Mouse (Mus musculus) kidney, adult 2 months (tissue): ENCODE results near the gene Ptgir. TPM values are rescaled to one million over a fixed set of nuclear protein-coding genes. Genes with fewer than 3 reads are reported as not detected.

ENCODE experiments used
- DNase-seq: peaks from one replicate; pipeline ENCODE4 v3.0.0; 2021
- H3K27ac ChIP-seq: fragments of 200-500 bp; 2 replicates; pipeline ENCODE4 v1.5.1; 2012; ENCODE audit warnings: low read depth, low read length, control low read depth, inconsistent platforms; ENCODE audit not compliant: insufficient read depth
- H3K27me3 ChIP-seq: fragments of 200-500 bp; replicated peaks from 2 replicates; pipeline ENCODE4 v1.6.1; 2012; ENCODE audit warnings: mild to moderate bottlenecking, moderate library complexity, low read length, inconsistent platforms; ENCODE audit not compliant: control insufficient read depth, insufficient read depth
- H3K36me3 ChIP-seq: fragments of 200-500 bp; 2 replicates; pipeline ENCODE4 v1.6.1; 2012; ENCODE audit warnings: mild to moderate bottlenecking, moderate library complexity, low read length, inconsistent platforms; ENCODE audit not compliant: control insufficient read depth, insufficient read depth
- H3K4me1 ChIP-seq: fragments of 200-500 bp; 2 replicates; pipeline ENCODE4 v1.6.1; 2011; ENCODE audit warnings: low read length; ENCODE audit not compliant: control insufficient read depth, insufficient read depth
- H3K4me3 ChIP-seq: fragments of 200-500 bp; 2 replicates; pipeline ENCODE4 v1.5.1; 2011; ENCODE audit warnings: mild to moderate bottlenecking, low read depth, low read length, control low read depth; ENCODE audit not compliant: insufficient read depth
- CTCF ChIP-seq: fragments of 200-500 bp; conservative IDR thresholded peaks from 2 replicates; pipeline ENCODE4 v1.5.1; 2011; ENCODE audit warnings: low read depth, mild to moderate bottlenecking, control low read depth, low read length, moderate library complexity, mixed read lengths; ENCODE audit not compliant: insufficient read depth, insufficient read length
- POLR2A ChIP-seq: fragments of 200-500 bp; IDR thresholded peaks from one replicate; pipeline ENCODE4 v1.6.1; 2011; ENCODE audit warnings: low read depth, low read length, control low read depth
- WGBS: fragments of 180-500 bp; shearing (Covaris S2); methylation state at CpG from one replicate; pipeline ENCODE4 v1.1.7; 2018; 5-methylcytosine and 5-hydroxymethylcytosine counted together
- polyA plus RNA-seq: library from polyadenylated mRNA; depleted of rRNA; stranded (reverse); fragments of >200 nt; gene quantifications from 2 replicates; pipeline ENCODE4 v1.2.3, GENCODE M21; 2012

Gene Ptgir
- polyA plus RNA-seq, 1 experiment = 4.0 TPM

DNA sequence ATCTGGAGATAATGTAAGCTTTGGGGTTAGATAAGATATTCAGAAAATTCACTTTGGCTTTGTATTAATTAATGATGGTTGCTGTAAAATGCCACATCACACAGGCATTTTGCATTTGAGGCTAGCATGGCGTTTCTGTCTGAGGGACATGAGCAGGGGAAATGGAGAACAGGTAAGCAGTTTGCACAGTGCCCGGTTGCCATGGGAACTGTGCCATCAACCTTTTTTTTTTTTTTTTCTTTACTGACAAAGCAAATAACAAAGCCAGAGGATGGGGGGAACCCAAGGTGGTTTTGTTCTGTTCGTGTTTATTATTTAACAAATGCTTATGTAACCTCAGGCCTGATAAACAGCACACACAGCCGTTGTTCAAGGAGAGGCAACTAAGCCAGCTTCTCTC is 36.6 kb downstream of the Ptgir start:
- Histone ChIP-seq H3K27me3 (no peaks in the 10 kb centered on the region), H3K27ac (no peak overlapping the region), H3K4me1 (0 out of 2 replicates have a peak, but pooled peaks cover 4% of the 10 kb centered on the region), H3K4me3 (no peak overlapping the region), H3K36me3 (no peaks in the 10 kb centered on the region)
- no peak for DNase-seq
- 50% methylated on average over 4 of the region's 4 CpGs for WGBS
- TF ChIP-seq CTCF (no peak), POLR2A (no peak)

DNA sequence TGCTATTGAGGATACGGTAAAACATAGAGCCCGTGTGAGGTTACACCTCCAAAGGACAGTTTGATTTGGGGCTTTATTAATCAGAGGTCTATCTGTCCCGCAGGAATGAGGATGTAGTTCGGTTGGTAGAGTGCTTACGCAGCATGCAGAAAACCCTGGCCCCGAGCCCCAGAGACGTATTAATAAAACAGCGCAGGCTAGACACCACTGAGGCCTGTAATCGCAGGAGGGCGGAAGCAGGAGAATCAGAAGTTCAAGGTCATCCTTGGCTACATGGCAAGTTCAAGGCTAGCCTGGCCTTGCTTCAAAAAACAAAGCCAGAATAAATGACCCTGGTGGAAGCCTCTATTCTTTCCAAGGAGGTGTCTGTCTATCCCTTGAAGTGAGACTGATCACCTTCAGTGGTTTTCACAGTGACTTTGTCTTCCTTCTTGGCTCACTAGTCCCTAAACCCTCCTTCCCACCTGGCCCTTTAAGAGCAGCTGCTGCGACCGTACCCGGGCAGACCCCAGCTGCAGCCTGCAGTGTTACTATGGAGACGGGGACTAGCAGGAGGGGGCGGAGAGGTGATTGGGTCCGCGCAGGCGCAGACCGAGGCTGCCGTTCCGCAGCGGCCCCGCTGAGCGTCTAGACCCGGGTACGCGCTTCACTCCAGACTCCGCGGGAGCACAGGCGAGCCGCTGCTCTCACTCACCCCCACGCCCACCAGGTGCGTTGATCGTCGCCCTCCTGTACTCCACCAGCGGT is 37.9 kb downstream of the Ptgir start, which contains the start of gene Pnmal2:
Pnmal2 (plus strand) TSS at position 622 of the 747 bp plus-strand sequence.
- 0 out of 2 replicates have a peak, but pooled peaks cover 4% of the 10 kb centered on the region for H3K4me1 ChIP-seq
- H3K27ac ChIP-seq = no peak within 1 kb of the TSS
- peak; percentile 81 for DNase-seq
- TF ChIP-seq POLR2A (peak; percentile 43), CTCF (no peak)
- H3K36me3 ChIP-seq = no peaks in the 10 kb centered on the region
- 18% methylated on average over 36 of the region's 36 CpGs for WGBS
- peak within 1 kb of the TSS; percentile 78 for H3K4me3 ChIP-seq
- H3K27me3 ChIP-seq = no peaks in the 10 kb centered on the region

DNA sequence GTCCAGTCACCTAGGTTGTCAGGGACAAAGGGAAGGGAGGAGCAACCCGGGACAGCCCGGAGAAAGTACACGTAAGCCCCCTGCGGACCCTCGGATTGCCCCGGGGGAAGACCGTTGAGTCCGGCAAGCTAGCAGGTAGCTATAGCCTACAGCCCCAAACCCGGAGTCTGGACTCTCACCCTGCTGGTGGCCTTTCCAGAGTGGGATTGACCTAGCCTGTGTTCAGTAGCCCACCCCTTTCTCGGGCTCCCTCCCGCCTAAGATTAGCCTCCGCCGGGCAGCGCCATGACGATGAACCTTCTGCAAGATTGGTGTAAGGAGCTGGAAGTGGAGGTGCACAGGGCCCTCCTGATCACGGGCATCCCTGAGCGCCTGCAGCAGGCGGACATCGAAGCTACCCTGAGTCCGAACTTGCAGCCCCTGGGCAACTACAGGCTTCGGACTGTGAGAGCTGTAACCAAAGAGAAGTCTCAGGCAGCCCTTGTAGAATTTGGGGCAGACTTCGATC is 38.6 kb downstream of the Ptgir start:
- WGBS = 10% methylated on average over 22 of the region's 22 CpGs
- peak overlapping the region; percentile 78 for H3K4me3 ChIP-seq
- no peak for DNase-seq
- H3K36me3 ChIP-seq = no peaks in the 10 kb centered on the region
- no peaks in the 10 kb centered on the region for H3K27me3 ChIP-seq
- H3K27ac ChIP-seq = no peak overlapping the region
- TF ChIP-seq POLR2A (no peak), CTCF (no peak)
- H3K4me1 ChIP-seq = 0 out of 2 replicates have a peak, but pooled peaks cover 4% of the 10 kb centered on the region

GRCm38 (mm10) chr7:16945419-16945818 is 39.1 kb downstream of the Ptgir start:
- H3K4me3 ChIP-seq = no peak overlapping the region
- no peaks in the 10 kb centered on the region for H3K36me3 ChIP-seq
- H3K4me1 ChIP-seq = no peaks in the 10 kb centered on the region
- H3K27me3 ChIP-seq = no peaks in the 10 kb centered on the region
- DNase-seq = no peak
- TF ChIP-seq CTCF (no peak), POLR2A (no peak)
- WGBS = 62% methylated on average over 17 of the region's 17 CpGs
- no peak overlapping the region for H3K27ac ChIP-seq

DNA sequence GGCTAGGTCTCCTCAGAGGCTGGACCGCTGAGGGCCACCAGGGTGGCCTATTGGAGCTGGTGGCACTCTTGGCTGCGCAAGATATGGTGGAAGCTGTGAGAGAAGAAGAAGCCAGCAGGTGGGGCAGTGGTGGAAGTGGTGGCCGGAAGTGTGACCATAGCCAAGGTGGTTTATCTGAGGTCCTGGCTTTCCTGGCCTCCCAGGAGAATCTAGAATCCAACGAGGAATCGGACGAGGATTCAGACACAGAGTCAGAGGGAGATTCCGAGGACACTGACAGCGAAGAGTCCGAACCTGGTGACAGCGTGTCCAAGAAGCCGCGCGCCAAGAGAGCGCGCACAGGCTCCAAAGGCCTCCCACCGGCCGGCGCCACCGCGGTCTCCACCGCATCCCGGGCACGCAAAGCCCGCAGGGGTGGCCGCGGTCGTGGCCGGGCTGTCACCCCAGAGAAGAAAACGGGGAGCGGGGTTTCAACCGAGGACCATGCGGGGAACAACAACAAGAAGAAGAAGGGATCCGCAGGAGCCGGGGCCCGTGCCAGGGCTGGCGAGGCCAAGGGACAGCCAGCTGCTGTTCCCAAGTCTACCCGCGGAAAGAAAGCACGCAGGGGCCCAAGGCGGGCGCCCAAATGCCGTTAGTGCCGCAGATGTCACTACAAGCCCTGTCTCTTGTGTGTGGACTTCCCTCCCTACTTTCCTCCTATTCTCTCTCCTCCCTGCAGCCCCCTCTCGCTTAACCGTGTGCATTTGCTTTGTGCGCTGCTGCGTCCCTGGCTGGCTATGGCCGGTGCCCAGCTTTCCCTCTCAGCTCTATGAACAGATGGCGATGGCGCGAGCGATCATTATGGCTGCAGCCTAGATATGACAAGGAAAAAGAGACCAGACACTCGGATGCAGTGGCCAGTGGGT is 40.4 kb downstream of the Ptgir start:
- H3K36me3 ChIP-seq = no peaks in the 10 kb centered on the region
- H3K27me3 ChIP-seq = no peaks in the 10 kb centered on the region
- H3K4me1 ChIP-seq = no peaks in the 10 kb centered on the region
- no peak for TF ChIP-seq CTCF
- TF ChIP-seq POLR2A = no peak
- no peak for DNase-seq
- WGBS = 23% methylated on average over 53 of the region's 53 CpGs
- no peak overlapping the region for H3K27ac ChIP-seq
- H3K4me3 ChIP-seq = no peak overlapping the region

- no peak for TF ChIP-seq CTCF
- TF ChIP-seq POLR2A = no peak
- Histone ChIP-seq H3K27ac (no peak overlapping the region), H3K27me3 (no peaks in the 10 kb centered on the region), H3K4me1 (no peaks in the 10 kb centered on the region), H3K4me3 (no peak overlapping the region), H3K36me3 (no peaks in the 10 kb centered on the region)
- 50% methylated on average over 22 of the region's 22 CpGs for WGBS
- no peak for DNase-seq
These were observed 41.1 kb downstream of the Ptgir start for GRCm38 (mm10) chr7:16947349-16947895.

DNA sequence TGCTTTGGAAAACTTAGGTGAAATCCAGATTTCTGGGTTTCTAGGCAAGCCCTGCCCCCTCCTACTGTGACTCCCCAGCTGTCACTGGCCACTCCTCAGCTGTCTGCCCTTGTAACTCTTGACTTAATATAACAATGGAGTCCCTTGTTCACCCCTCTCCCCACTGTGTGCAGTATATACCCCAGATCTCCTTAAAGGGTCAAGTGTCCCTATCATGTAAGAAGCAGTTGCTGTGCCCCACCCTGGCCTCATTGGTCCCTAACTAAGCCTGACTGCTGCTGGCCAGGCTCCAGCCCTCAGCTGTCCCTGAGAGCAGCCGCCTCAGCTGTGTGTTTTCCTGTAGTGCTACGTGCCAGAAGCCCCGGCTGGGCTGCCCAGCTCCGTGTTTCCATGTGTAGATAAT is 41.7 kb downstream of the Ptgir start:
- Histone ChIP-seq H3K27ac (no peak overlapping the region), H3K27me3 (no peaks in the 10 kb centered on the region), H3K4me3 (no peak overlapping the region), H3K4me1 (no peaks in the 10 kb centered on the region), H3K36me3 (no peaks in the 10 kb centered on the region)
- no peak for TF ChIP-seq CTCF
- no peak for TF ChIP-seq POLR2A
- 42% methylated on average over 4 of the region's 4 CpGs for WGBS
- DNase-seq = no peak
